Mouse (Mus musculus) heart, postnatal 10 days (tissue): ENCODE data around the gene Glrx. TPM values are rescaled to one million over a fixed set of nuclear protein-coding genes. Genes with fewer than 3 reads are reported as not detected.
"Not testable (repeated sequence)": the region's sequence is repeated elsewhere in the genome, so short reads cannot be mapped to it uniquely, and the experiment has no call there.

Source experiments
- DNase-seq, 2 experiments: peaks; one replicate each; pipeline ENCODE4 v3.0.0; 2021
- intact Hi-C: fragments of 180-260 bp; cut with DNase I; formaldehyde crosslinking; loops from one replicate; pipeline ENCODE4 v1.15.1; 2025
- total RNA-seq, 2 experiments: library from RNA; stranded (reverse); gene quantifications; 2 replicates each; pipeline ENCODE4 v1.2.3; 2021

Glrx gene
- total RNA-seq = 10 to 100 TPM; 63.7 TPM

- intact Hi-C loops = no loop called here
- peak; percentile 85 to 87 for DNase-seq
Measured at GRCm38 (mm10) chr13:75839719-75840481, at the start of gene Glrx. Gene Glrx (plus strand): TSS chr13:75839868.

- intact Hi-C loops = no loop called here
- DNase-seq = no peak
Measured at GRCm38 (mm10) chr13:75790550-75791205, 49.0 kb upstream of the Glrx start.

GRCm38 (mm10) chr13:75793863-75794629, 45.6 kb upstream of the Glrx start:
- intact Hi-C loops = loop anchor here (2.0 kb wide), 1 partner anchor 85 kb away; no protein-coding TSS in a partner anchor
- DNase-seq = no peak

- intact Hi-C loops = loop anchor here (1.0 to 5.0 kb wide), 3 partner anchors 80 to 937 kb away; no protein-coding TSS in a partner anchor
Measured at GRCm38 (mm10) chr13:75797369-75798141, 42.1 kb upstream of the Glrx start.

GRCm38 (mm10) chr13:75798413-75799302, 41.0 kb upstream of the Glrx start:
- intact Hi-C loops = loop anchor here (1.0 to 5.0 kb wide), 3 partner anchors 79 to 938 kb away; no protein-coding TSS in a partner anchor
- peak; percentile 21 to 23 for DNase-seq

More at GRCm38 (mm10) chr13:75797369-75798141, 42.1 kb upstream of the Glrx start:
- DNase-seq = peak; percentile 94 to 97

- DNase-seq = no peak
Measured at GRCm38 (mm10) chr13:75799421-75799820, 40.2 kb upstream of the Glrx start.

GRCm38 (mm10) chr13:75807969-75808368, 31.7 kb upstream of the Glrx start:
- no peak for DNase-seq
- intact Hi-C loops = no loop called here

More at GRCm38 (mm10) chr13:75799421-75799820, 40.2 kb upstream of the Glrx start:
- intact Hi-C loops = loop anchor here (2.0 to 5.0 kb wide), 2 partner anchors 78 to 939 kb away; no protein-coding TSS in a partner anchor

- no peak for DNase-seq
- intact Hi-C loops = no loop called here
Measured at GRCm38 (mm10) chr13:75809957-75810356, 29.7 kb upstream of the Glrx start.

GRCm38 (mm10) chr13:75817183-75817582, 22.5 kb upstream of the Glrx start:
- intact Hi-C loops = no loop called here

GRCm38 (mm10) chr13:75818486-75818885, 21.2 kb upstream of the Glrx start:
- intact Hi-C loops = no loop called here

More at GRCm38 (mm10) chr13:75817183-75817582, 22.5 kb upstream of the Glrx start:
- no peak for DNase-seq

GRCm38 (mm10) chr13:75818945-75819706, 20.5 kb upstream of the Glrx start:
- intact Hi-C loops = no loop called here
- DNase-seq = no peak

More at GRCm38 (mm10) chr13:75818486-75818885, 21.2 kb upstream of the Glrx start:
- DNase-seq = no peak

- intact Hi-C loops = no loop called here
- no peak for DNase-seq
Measured at GRCm38 (mm10) chr13:75819898-75820297, 19.8 kb upstream of the Glrx start.

- DNase-seq, intact Hi-C loops: not testable (repeated sequence)
Measured at GRCm38 (mm10) chr13:75822366-75822765, 17.3 kb upstream of the Glrx start.

- intact Hi-C loops = no loop called here
- no peak for DNase-seq
Measured at GRCm38 (mm10) chr13:75823201-75823600, 16.5 kb upstream of the Glrx start.

- DNase-seq = no peak
- intact Hi-C loops = no loop called here
Measured at GRCm38 (mm10) chr13:75824611-75825319, 14.9 kb upstream of the Glrx start.

GRCm38 (mm10) chr13:75825388-75825787, 14.3 kb upstream of the Glrx start:
- DNase-seq = no peak
- intact Hi-C loops = no loop called here

GRCm38 (mm10) chr13:75830708-75831107, 9.0 kb upstream of the Glrx start:
- intact Hi-C loops = no loop called here
- no peak for DNase-seq

- intact Hi-C loops = no loop called here
- DNase-seq = no peak
Measured at GRCm38 (mm10) chr13:75831710-75832109, 8.0 kb upstream of the Glrx start.
